Mouse (Mus musculus) heart, embryonic 10.5 days (tissue): Measurements from ENCODE around the gene 1520401A03Rik. TPM values are rescaled to one million over a fixed set of nuclear protein-coding genes. Genes with fewer than 3 reads are reported as not detected.

Experiments
- DNase-seq: peaks from one replicate; pipeline ENCODE4 v3.0.0-alpha.2; 2017; ENCODE audit warnings: low spot score
- H3K27ac ChIP-seq: fragments of 300-500 bp; sonication (generic); 2 replicates; pipeline ENCODE4 v1.5.1; 2016; ENCODE audit warnings: mild to moderate bottlenecking
- H3K27me3 ChIP-seq: fragments of 300-500 bp; sonication (generic); 2 replicates; pipeline ENCODE4 v1.6.1; 2016; ENCODE audit warnings: mild to moderate bottlenecking; ENCODE audit not compliant: poor library complexity, insufficient read depth, severe bottlenecking
- H3K36me3 ChIP-seq: fragments of 300-500 bp; sonication (generic); 2 replicates; pipeline ENCODE4 v1.6.1; 2016; ENCODE audit warnings: mild to moderate bottlenecking, moderate library complexity
- H3K4me1 ChIP-seq: fragments of 300-500 bp; sonication (generic); 2 replicates; pipeline ENCODE4 v1.6.1; 2016; ENCODE audit warnings: mild to moderate bottlenecking
- H3K4me3 ChIP-seq: fragments of 300-500 bp; sonication (generic); 2 replicates; pipeline ENCODE4 v1.5.1; 2016; ENCODE audit warnings: mild to moderate bottlenecking, moderate library complexity
- H3K9me3 ChIP-seq: fragments of 300-500 bp; sonication (generic); 2 replicates; pipeline ENCODE4 v1.6.1; 2016; ENCODE audit warnings: mild to moderate bottlenecking, moderate library complexity
- WGBS: fragments of 180-500 bp; shearing (Covaris S2); methylation state at CpG from one replicate; pipeline ENCODE4 v1.1.7; 2016; 5-methylcytosine and 5-hydroxymethylcytosine counted together
- polyA plus RNA-seq: library from polyadenylated mRNA; unstranded; fragments of >200 nt; fragmentation: Nextera tagmentation; extraction: Ambion mirVana; gene quantifications from 2 replicates; pipeline ENCODE4 v1.2.1, GENCODE M21; 2016

Gene 1520401A03Rik
- polyA plus RNA-seq, 1 experiment from 2014 or later: not detected

DNA sequence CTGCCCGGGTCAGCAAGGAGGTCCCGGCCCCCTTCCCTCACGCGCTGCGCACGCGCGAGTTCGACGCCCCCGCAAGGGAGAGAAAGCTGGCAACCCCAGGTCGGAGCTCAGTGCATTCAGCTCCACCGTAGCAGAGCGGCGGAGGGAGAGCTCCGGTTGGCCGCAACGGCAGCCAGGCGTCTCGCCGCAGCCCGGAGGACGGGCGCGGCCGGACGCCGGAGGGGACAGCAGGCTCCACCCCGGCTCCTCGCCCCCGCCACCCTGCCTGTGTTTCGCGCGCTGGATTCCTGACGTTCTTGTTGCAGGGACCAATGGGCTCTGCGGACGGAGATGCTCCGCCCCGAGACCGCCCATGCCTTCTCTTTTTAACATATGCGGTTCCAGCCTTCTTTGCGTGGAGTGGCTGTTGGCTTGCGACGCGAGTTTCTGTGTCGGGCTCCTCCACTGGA, 17.6 kb upstream of the 1520401A03Rik start:
- under 1% methylated on average over 46 of the region's 46 CpGs for WGBS
- peaks cover 86% of the 10 kb centered on the region for H3K27me3 ChIP-seq
- H3K9me3 ChIP-seq: no peaks in the 10 kb centered on the region
- H3K4me1 ChIP-seq: peaks cover 49% of the 10 kb centered on the region
- peak overlapping the region; percentile 68 for H3K4me3 ChIP-seq
- peak; percentile 95 for DNase-seq
- peak overlapping the region; percentile 72 for H3K27ac ChIP-seq
- H3K36me3 ChIP-seq: peaks cover 23% of the 10 kb centered on the region

GRCm38 (mm10) chr17:23739202-23740135, 16.9 kb upstream of the 1520401A03Rik start:
- under 1% methylated on average over 48 of the region's 48 CpGs for WGBS
- H3K27me3 ChIP-seq: peaks cover 79% of the 10 kb centered on the region
- peaks cover 26% of the 10 kb centered on the region for H3K36me3 ChIP-seq
- DNase-seq: peak; percentile 75
- peak overlapping the region; percentile 68 for H3K4me3 ChIP-seq
- H3K27ac ChIP-seq: peak overlapping the region; percentile 72
- H3K9me3 ChIP-seq: no peaks in the 10 kb centered on the region
- peaks cover 43% of the 10 kb centered on the region for H3K4me1 ChIP-seq

DNA sequence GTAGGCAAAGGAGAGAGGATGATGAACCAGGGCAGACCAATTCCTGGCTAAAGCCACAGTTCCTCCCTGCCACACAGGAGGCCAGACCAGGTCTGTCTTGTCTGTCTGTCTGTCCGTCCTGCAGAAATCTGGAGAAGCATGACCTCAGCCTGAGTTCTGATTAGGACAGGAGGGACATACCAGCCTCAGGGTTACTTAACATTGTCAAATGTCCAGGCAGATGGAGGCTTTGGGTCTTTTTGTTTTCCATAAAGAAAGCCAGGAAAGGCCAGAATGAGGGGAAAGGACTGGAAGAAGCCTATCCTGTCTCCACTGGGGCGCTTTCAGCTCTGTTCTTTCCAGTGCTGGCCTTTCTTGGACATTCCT, 16.2 kb upstream of the 1520401A03Rik start:
- H3K9me3 ChIP-seq: no peaks in the 10 kb centered on the region
- peaks cover 40% of the 10 kb centered on the region for H3K4me1 ChIP-seq
- peak; percentile 69 for DNase-seq
- H3K27ac ChIP-seq: no peak overlapping the region
- H3K36me3 ChIP-seq: peaks cover 31% of the 10 kb centered on the region
- H3K4me3 ChIP-seq: peak overlapping the region; percentile 68
- 33% methylated on average over 2 of the region's 2 CpGs for WGBS
- peaks cover 72% of the 10 kb centered on the region for H3K27me3 ChIP-seq

- 62% methylated on average over 15 of the region's 15 CpGs for WGBS
- peak; percentile 71 for DNase-seq
- H3K9me3 ChIP-seq: no peaks in the 10 kb centered on the region
- H3K27ac ChIP-seq: no peak overlapping the region
- peaks cover 62% of the 10 kb centered on the region for H3K27me3 ChIP-seq
- H3K4me1 ChIP-seq: peaks cover 40% of the 10 kb centered on the region
- peaks cover 37% of the 10 kb centered on the region for H3K36me3 ChIP-seq
- H3K4me3 ChIP-seq: no peak overlapping the region
Observed at GRCm38 (mm10) chr17:23737493-23738445, 15.2 kb upstream of the 1520401A03Rik start.

DNA sequence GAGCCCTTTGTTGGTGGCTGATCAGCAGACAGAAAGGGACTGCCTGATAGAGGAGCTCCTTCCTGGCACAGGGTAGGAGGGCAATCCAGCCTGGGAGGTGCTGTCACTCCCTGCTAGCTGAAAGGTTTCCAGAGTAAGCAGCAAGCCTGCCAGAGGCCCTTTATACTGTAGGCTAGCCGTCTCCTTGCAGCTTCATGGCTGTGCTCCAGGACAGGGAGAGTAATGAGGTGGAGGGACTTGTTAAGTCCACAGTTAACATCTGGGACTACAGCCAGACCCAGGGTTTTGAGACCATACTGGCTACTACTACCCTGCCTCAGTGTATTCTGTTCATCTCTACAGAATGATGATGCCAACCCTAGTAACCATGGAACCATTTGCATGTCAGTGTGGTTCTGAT, 11.8 kb upstream of the 1520401A03Rik start:
- 92% methylated on average over 1 of the region's 1 CpGs for WGBS
- Histone ChIP-seq H3K9me3 (no peaks in the 10 kb centered on the region), H3K27ac (no peak overlapping the region), H3K4me1 (peaks cover 15% of the 10 kb centered on the region), H3K36me3 (peaks cover 40% of the 10 kb centered on the region), H3K4me3 (no peak overlapping the region), H3K27me3 (peaks cover 35% of the 10 kb centered on the region)
- no peak for DNase-seq

DNA sequence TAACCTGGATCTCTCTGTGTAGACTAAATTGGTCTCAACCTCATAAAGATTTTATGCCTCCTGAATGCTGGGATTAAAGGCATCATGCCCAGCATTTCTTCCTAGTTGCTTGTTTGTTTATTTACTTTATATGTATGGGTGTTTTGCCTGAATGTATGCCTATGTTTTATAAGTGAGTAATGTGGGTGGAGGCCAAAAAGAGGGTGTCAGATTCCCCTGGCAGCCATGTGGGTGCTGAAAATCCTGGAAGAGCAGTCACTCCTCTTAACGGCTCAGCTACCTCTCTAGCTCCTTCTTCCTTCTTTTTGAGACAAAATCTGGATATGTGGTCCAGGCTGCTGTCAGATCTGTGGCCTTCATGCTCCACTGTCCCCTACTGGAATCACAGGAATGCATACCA, 7.9 kb upstream of the 1520401A03Rik start:
- no peak for DNase-seq
- no peak overlapping the region for H3K27ac ChIP-seq
- H3K27me3 ChIP-seq: peaks cover 2% of the 10 kb centered on the region; the same call in 1 of the 2 replicates
- no peaks in the 10 kb centered on the region for H3K9me3 ChIP-seq
- no peak overlapping the region for H3K4me3 ChIP-seq
- WGBS: 65% methylated on average over 1 of the region's 1 CpGs
- H3K4me1 ChIP-seq: peaks cover 19% of the 10 kb centered on the region
- H3K36me3 ChIP-seq: peaks cover 20% of the 10 kb centered on the region

DNA sequence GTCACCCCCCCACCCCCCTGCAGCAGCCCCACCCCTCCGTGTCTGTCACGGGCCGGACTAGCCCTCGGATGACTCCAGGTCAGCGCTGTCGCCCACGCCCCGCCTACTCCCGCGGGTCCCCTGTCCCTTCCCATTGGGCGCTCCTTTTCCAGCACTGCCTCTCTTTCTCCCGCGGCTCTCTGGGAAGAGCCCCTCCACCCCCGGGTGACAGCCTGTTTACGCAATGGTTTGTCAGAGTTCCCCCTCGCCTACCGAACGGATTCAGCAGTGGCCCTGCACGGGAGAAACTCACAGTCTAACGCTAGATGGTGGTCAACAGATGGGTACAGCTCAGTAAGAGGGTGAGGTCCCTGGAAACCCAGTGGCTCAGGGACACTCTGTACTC, 4.2 kb upstream of the 1520401A03Rik start:
- Histone ChIP-seq H3K36me3 (no peaks in the 10 kb centered on the region), H3K4me1 (peaks cover 23% of the 10 kb centered on the region), H3K9me3 (no peaks in the 10 kb centered on the region), H3K4me3 (peak overlapping the region; percentile 89), H3K27ac (peak overlapping the region; percentile 97), H3K27me3 (peaks cover 2% of the 10 kb centered on the region; the same call in 1 of the 2 replicates)
- peak; percentile 97 for DNase-seq
- 1% methylated on average over 20 of the region's 20 CpGs for WGBS

DNA sequence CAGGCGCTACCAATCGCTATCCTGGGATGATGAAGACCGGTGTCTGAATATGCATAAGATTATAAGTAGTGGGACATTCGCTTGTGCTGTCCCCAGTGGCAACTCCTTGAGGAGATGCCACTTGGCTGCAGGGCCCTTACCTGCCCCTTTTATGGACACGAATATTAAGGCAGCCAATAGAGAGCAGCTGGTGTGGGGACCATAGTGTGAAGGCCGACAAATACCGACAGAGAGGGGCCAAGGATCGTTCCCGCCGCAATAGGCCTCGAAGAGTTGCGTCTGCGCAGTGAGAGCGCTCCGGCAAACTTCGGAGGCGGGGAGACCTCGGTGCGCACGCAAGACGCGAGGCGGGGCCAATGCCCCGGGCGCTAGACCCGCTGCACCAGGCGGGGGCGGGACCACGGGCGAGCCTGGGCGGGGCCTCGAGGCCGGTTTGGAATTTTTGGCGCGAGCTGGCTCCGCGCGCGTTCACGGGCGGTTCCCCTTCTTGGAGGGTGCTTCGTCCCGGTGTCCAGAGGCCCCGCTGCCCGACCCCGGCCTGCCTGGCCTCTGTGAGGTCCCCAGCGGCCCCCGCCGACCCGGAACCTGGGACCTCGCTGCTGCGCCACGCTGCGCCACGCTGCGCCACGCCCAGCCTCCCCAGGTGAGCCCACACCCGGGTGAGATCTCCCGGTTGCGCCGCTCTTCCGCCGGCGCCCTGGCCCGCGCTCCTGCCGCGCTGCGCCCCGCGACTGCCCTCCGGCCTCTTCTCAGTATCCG, 3.6 kb upstream of the 1520401A03Rik start, which contains the start of gene Pkmyt1:
TSS of gene Pkmyt1 (plus strand) at position 338 of the 759 bp plus-strand sequence.
- H3K27me3 ChIP-seq: peaks cover 8% of the 10 kb centered on the region; the same call in 1 of the 2 replicates
- peaks cover 23% of the 10 kb centered on the region for H3K4me1 ChIP-seq
- 1% methylated on average over 73 of the region's 73 CpGs for WGBS
- H3K9me3 ChIP-seq: no peaks in the 10 kb centered on the region
- peak; percentile 97 for DNase-seq
- H3K4me3 ChIP-seq: peak within 1 kb of the TSS; percentile 89
- H3K36me3 ChIP-seq: no peaks in the 10 kb centered on the region
- H3K27ac ChIP-seq: peak within 1 kb of the TSS; percentile 97

DNA sequence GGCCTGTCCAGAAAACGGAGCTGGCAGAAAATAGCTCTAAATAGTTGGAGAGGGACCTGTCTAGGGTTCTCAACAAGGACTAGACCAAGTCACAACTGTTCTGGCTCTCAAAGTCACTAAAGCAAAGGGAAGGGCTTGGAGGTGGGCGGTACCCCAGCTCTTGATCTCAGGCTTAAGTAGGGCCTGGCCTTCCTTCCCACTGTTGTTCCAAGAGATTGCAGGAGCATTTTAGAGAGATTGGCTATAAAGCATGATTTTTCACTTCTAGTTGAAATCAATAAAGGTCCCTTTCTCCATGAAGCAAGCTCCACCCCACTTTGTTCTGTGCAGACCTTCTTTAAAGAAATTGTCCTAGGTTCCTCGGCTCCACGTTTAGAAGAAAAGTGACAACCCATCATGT, 2.9 kb upstream of the 1520401A03Rik start:
- Histone ChIP-seq H3K4me1 (peaks cover 23% of the 10 kb centered on the region), H3K27ac (peak overlapping the region; percentile 97), H3K4me3 (peak overlapping the region; percentile 89), H3K9me3 (no peaks in the 10 kb centered on the region), H3K36me3 (no peaks in the 10 kb centered on the region), H3K27me3 (peaks cover 13% of the 10 kb centered on the region)
- no peak for DNase-seq
- 50% methylated on average over 4 of the region's 4 CpGs for WGBS

GRCm38 (mm10) chr17:23721886-23722285, 697 bp downstream of the 1520401A03Rik start:
- H3K27me3 ChIP-seq: peaks cover 36% of the 10 kb centered on the region
- peaks cover 20% of the 10 kb centered on the region for H3K4me1 ChIP-seq
- H3K9me3 ChIP-seq: no peaks in the 10 kb centered on the region
- DNase-seq: no peak
- 77% methylated on average over 2 of the region's 2 CpGs for WGBS
- H3K36me3 ChIP-seq: no peaks in the 10 kb centered on the region
- H3K4me3 ChIP-seq: no peak overlapping the region
- H3K27ac ChIP-seq: no peak overlapping the region

DNA sequence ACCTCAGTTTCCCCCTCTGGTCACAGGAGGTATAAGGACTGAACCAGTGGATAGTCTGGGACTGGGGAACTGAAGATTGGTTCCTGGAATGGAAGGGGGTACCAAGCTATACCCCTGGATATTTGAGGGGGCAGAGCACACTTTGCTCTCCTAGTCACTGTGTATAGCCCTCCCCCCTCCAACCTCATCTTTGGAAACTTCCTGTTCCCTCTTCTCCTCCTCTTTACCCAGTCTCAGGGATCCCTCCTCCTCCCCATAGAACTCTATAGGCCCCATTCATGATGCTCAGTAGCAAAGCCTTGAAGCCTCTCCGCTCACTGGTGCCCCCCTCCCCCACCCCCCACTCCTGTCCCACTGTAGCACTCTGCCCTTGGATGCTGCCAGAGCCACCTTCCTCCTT, 3.1 kb downstream of the 1520401A03Rik start:
- no peaks in the 10 kb centered on the region for H3K36me3 ChIP-seq
- H3K9me3 ChIP-seq: no peaks in the 10 kb centered on the region
- 42% methylated on average over 1 of the region's 1 CpGs for WGBS
- H3K27ac ChIP-seq: no peak overlapping the region
- no peak for DNase-seq
- H3K4me1 ChIP-seq: peaks cover 7% of the 10 kb centered on the region; the same call in 1 of the 2 replicates
- peaks cover 39% of the 10 kb centered on the region for H3K27me3 ChIP-seq
- no peak overlapping the region for H3K4me3 ChIP-seq

DNA sequence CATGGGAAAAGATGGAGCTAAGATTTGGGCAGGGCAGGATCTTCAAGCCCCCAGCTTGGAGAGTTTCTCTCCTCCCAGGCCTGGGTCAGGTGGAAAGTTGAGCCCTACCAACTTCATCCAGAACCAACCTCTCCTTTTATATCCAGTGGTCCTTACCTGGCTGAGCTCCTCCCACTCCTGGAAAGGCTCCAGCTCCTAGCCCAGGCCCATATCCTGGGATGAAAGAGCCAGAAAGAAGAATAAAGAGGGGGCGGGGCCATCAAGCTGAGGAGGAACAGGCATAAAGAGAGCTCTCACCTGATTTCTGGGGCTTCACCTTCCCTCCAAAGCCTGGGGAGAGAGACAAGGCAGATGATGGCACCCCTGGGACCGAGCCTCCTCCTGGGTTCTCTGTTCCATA, 5.6 kb downstream of the 1520401A03Rik start:
- H3K36me3 ChIP-seq: no peaks in the 10 kb centered on the region
- H3K9me3 ChIP-seq: no peaks in the 10 kb centered on the region
- H3K4me3 ChIP-seq: no peak overlapping the region
- WGBS: 55% methylated on average over 2 of the region's 2 CpGs
- peaks cover 3% of the 10 kb centered on the region; the same call in 1 of the 2 replicates for H3K4me1 ChIP-seq
- H3K27ac ChIP-seq: no peak overlapping the region
- no peak for DNase-seq
- H3K27me3 ChIP-seq: peaks cover 55% of the 10 kb centered on the region
